Mouse (Mus musculus) heart, postnatal 10 days (tissue): ENCODE data around the gene Bax. TPM values are rescaled to one million over a fixed set of nuclear protein-coding genes. Genes with fewer than 3 reads are reported as not detected.

Experiments
- DNase-seq, 2 experiments: peaks; one replicate each; pipeline ENCODE4 v3.0.0; 2021
- intact Hi-C: fragments of 180-260 bp; cut with DNase I; formaldehyde crosslinking; loops from one replicate; pipeline ENCODE4 v1.15.1; 2025
- total RNA-seq, 2 experiments: library from RNA; stranded (reverse); gene quantifications; 2 replicates each; pipeline ENCODE4 v1.2.3; 2021

Bax gene
- total RNA-seq, 2 experiments from 2014 or later = 44.5 to 45.8 TPM

GRCm38 (mm10) chr7:45458748-45459563 is 7.7 kb downstream of the Bax start:
- intact Hi-C loops = loop anchor here (2.0 kb wide), 1 partner anchor 24 kb away; the partner anchor contains the start of gene Gys1
- DNase-seq = peak; percentile 86 to 94

GRCm38 (mm10) chr7:45457204-45458060 is 9.3 kb downstream of the Bax start:
- DNase-seq = peak in 1 of 2 experiments; percentile 50

GRCm38 (mm10) chr7:45456721-45457203 is 9.9 kb downstream of the Bax start:
- intact Hi-C loops = no loop called here
- no peak for DNase-seq

More at GRCm38 (mm10) chr7:45457204-45458060, 9.3 kb downstream of the Bax start:
- intact Hi-C loops = loop anchor here (2.0 kb wide), 1 partner anchor 23 kb away; the partner anchor contains the start of gene Gys1

- intact Hi-C loops = no loop called here
- no peak for DNase-seq
These were observed 10.6 kb downstream of the Bax start for GRCm38 (mm10) chr7:45455932-45456696.

- no peak for DNase-seq
- intact Hi-C loops = loop anchor here (5.0 kb wide), 1 partner anchor 107 kb away; no protein-coding TSS in a partner anchor
These were observed 11.7 kb downstream of the Bax start for GRCm38 (mm10) chr7:45454971-45455370.

- intact Hi-C loops = loop anchor here (5.0 kb wide), 1 partner anchor 111 kb away; no protein-coding TSS in a partner anchor
These were observed 15.2 kb downstream of the Bax start for GRCm38 (mm10) chr7:45451344-45451982.

GRCm38 (mm10) chr7:45449974-45450373 is 16.7 kb downstream of the Bax start:
- no peak for DNase-seq
- intact Hi-C loops = loop anchor here (5.0 kb wide), 2 partner anchors 112 to 148 kb away; no protein-coding TSS in a partner anchor

More at GRCm38 (mm10) chr7:45451344-45451982, 15.2 kb downstream of the Bax start:
- peak; percentile 82 to 91 for DNase-seq

- peak; percentile 55 to 67 for DNase-seq
- intact Hi-C loops = loop anchor here (5.0 kb wide), 1 partner anchor 145 kb away; no protein-coding TSS in a partner anchor
These were observed 19.2 kb downstream of the Bax start for GRCm38 (mm10) chr7:45447325-45447990.

GRCm38 (mm10) chr7:45446589-45446988 is 20.1 kb downstream of the Bax start:
- DNase-seq = no peak
- intact Hi-C loops = loop anchor here (5.0 kb wide), 1 partner anchor 144 kb away; no protein-coding TSS in a partner anchor

GRCm38 (mm10) chr7:45443526-45444420 is 22.9 kb downstream of the Bax start:
- intact Hi-C loops = no loop called here
- no peak for DNase-seq

GRCm38 (mm10) chr7:45437521-45438276 is 29.0 kb downstream of the Bax start, which contains the start of gene Ruvbl2:
Ruvbl2 (minus strand) TSS chr7:45438096.
- DNase-seq = no peak
- intact Hi-C loops = no loop called here

GRCm38 (mm10) chr7:45437046-45437445 is 29.7 kb downstream of the Bax start:
- DNase-seq = no peak
- intact Hi-C loops = no loop called here

- no peak for DNase-seq
- intact Hi-C loops = no loop called here
These were observed 30.3 kb downstream of the Bax start for GRCm38 (mm10) chr7:45436444-45436843.

GRCm38 (mm10) chr7:45435038-45435437 is 31.7 kb downstream of the Bax start:
- no peak for DNase-seq

GRCm38 (mm10) chr7:45434203-45435015 is 32.3 kb downstream of the Bax start, which contains the start of gene Gys1:
Gys1 (plus strand) TSS chr7:45434844.
- peak; percentile 100 for DNase-seq
- intact Hi-C loops = loop anchor here (2.0 kb wide), 2 partner anchors 24 to 30 kb away; partner anchors contain the start of genes Ftl1 and Kcna7

More at GRCm38 (mm10) chr7:45435038-45435437, 31.7 kb downstream of the Bax start:
- intact Hi-C loops = loop anchor here (2.0 kb wide), 2 partner anchors 24 to 30 kb away; partner anchors contain the start of genes Ftl1 and Kcna7

GRCm38 (mm10) chr7:45433835-45434202 is 32.9 kb downstream of the Bax start:
- intact Hi-C loops = loop anchor here (2.0 kb wide), 2 partner anchors 25 to 29 kb away; partner anchors contain the start of genes Ftl1 and Kcna7
- DNase-seq = no peak
